Mouse (Mus musculus) ES-E14 (cell line): ENCODE data around the gene Fxyd5.

Source experiments
- CHD2 ChIP-seq: IDR thresholded peaks from 2 replicates; pipeline ENCODE4 v1.6.1; 2014; ENCODE audit warnings: mild to moderate bottlenecking, low read depth, low read length, inconsistent platforms
- HCFC1 ChIP-seq: IDR thresholded peaks from 2 replicates; pipeline ENCODE4 v1.6.1; 2012; ENCODE audit warnings: low read length, inconsistent platforms, borderline replicate concordance; ENCODE audit not compliant: insufficient read depth
- MAFK ChIP-seq: IDR thresholded peaks from 2 replicates; pipeline ENCODE4 v1.6.1; 2014; ENCODE audit warnings: mild to moderate bottlenecking, low read depth, low read length, inconsistent platforms; ENCODE audit not compliant: insufficient read depth
- ZC3H11A ChIP-seq: IDR thresholded peaks from 2 replicates; pipeline ENCODE4 v1.6.1; 2012; ENCODE audit warnings: low read depth, mild to moderate bottlenecking, inconsistent platforms, low read length, borderline replicate concordance
- ZNF384 ChIP-seq: IDR thresholded peaks from 2 replicates; pipeline ENCODE4 v1.6.1; 2012; ENCODE audit warnings: low read depth, low read length, inconsistent platforms

- TF ChIP-seq HCFC1 (no peak), CHD2 (no peak), MAFK (no peak), ZC3H11A (no peak), ZNF384 (no peak)
These were observed 31.9 kb upstream of the Fxyd5 start for GRCm38 (mm10) chr7:31074061-31074712.
